Mouse (Mus musculus): ENCODE results near the gene Agpat2.

DNA sequence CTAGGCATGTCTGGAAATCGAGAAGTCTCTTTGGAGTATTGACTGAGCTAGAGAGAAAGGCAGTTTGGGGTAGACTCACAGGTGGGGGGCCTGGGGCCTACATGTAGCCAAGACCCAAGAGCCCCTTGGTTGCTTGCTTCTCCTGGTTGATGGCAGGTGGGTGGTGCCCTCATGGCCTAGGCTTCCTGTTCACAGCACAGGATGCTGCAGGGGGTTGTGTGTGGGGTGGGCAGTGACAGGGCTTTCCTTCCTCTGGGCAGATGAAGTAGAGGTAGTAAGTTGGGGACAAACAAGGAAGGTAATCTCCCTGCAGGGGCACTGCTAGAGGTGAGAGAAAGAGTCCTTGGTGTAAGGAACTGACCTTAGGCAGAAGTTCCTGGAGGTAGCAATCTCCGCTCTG, 52.2 kb downstream of the Agpat2 start:
- TF ChIP-seq ZNF384 (IDR thresholded peaks at IDR 0.05; ENCODE audit: low read depth, low read length): no peak
- TF ChIP-seq CHD2 (IDR thresholded peaks at IDR 0.05; ENCODE audit: low read depth, low read length): no peak
